Mouse (Mus musculus) hindbrain, embryonic 11.5 days (tissue): ENCODE results near the gene Tfpi2. TPM values are rescaled to one million over a fixed set of nuclear protein-coding genes. Genes with fewer than 3 reads are reported as not detected.

ENCODE experiments used
- ATAC-seq: fragments of 200-750 bp; cut with Nextera tagmentation; 2 replicates; pipeline ENCODE4 v1.8.0; 2017; ENCODE audit warnings: mild to moderate bottlenecking, moderate TSS enrichment, moderate library complexity; ENCODE audit not compliant: low FRiP score
- DNase-seq: peaks from one replicate; pipeline ENCODE4 v3.0.0-alpha.2; 2015; ENCODE audit warnings: low spot score
- H3K27ac ChIP-seq: fragments of 300-500 bp; sonication (generic); 2 replicates; pipeline ENCODE4 v1.5.1; 2014; ENCODE audit warnings: mild to moderate bottlenecking, low read depth, low read length
- H3K27me3 ChIP-seq: fragments of 300-500 bp; sonication (generic); 2 replicates; pipeline ENCODE4 v1.6.1; 2014; ENCODE audit warnings: mild to moderate bottlenecking, low read length, moderate library complexity, mixed read lengths; ENCODE audit not compliant: control insufficient read depth, insufficient read depth
- H3K36me3 ChIP-seq: fragments of 300-500 bp; sonication (generic); 2 replicates; pipeline ENCODE4 v1.6.1; 2014; ENCODE audit warnings: mild to moderate bottlenecking, low read length, moderate library complexity, mixed read lengths; ENCODE audit not compliant: control insufficient read depth, insufficient read depth
- H3K4me1 ChIP-seq: fragments of 300-500 bp; sonication (generic); replicated peaks from 2 replicates; pipeline ENCODE4 v1.6.1; 2014; ENCODE audit warnings: low read length, mixed read lengths; ENCODE audit not compliant: control insufficient read depth, insufficient read depth
- H3K4me2 ChIP-seq: fragments of 300-500 bp; sonication (generic); replicated peaks from 2 replicates; pipeline ENCODE4 v1.6.1; 2014; ENCODE audit warnings: mild to moderate bottlenecking, low read depth, low read length
- H3K4me3 ChIP-seq: fragments of 300-500 bp; sonication (generic); 2 replicates; pipeline ENCODE4 v1.5.1; 2014; ENCODE audit warnings: low read depth, low read length
- H3K9ac ChIP-seq: fragments of 300-500 bp; sonication (generic); 2 replicates; pipeline ENCODE4 v1.6.1; 2014; ENCODE audit warnings: low read depth, low read length
- H3K9me3 ChIP-seq: fragments of 300-500 bp; sonication (generic); 2 replicates; pipeline ENCODE4 v1.6.1; 2016; ENCODE audit warnings: low read length; ENCODE audit not compliant: control insufficient read depth
- WGBS: fragments of 180-500 bp; shearing (Covaris S2); extraction: QIAGEN DNeasy Blood & Tissue Kit; methylation state at CpG from one replicate; pipeline ENCODE4 v1.1.7; 2014; 5-methylcytosine and 5-hydroxymethylcytosine counted together
- polyA plus RNA-seq: library from polyadenylated mRNA; unstranded; fragments of >200 nt; fragmentation: Nextera tagmentation; extraction: Ambion mirVana; gene quantifications from 2 replicates; pipeline ENCODE4 v1.2.1, GENCODE M21; 2014

Gene Tfpi2
- polyA plus RNA-seq, 1 experiment from 2014 or later = 0.97 TPM

DNA sequence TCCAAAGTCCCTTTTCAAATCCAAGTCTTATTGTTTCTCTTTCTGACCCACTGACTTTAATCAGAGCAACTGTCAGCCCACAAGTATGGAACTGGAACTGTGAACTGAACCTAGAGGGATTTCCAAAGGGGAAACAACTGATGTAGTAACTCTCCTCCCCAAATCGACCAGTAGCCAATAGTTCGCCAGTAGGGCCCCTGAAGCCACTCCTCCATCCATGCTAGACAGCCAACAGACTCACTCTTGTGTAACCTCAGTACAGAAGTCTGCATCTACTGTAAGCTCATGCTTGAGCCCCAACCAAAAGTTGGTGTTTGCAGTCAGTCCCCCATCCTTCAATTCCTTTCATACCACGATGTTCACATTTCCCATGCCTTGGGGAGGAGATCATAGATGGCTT is 12.0 kb upstream of the Tfpi2 start:
- Histone ChIP-seq H3K9ac (no peak overlapping the region), H3K27me3 (no peaks in the 10 kb centered on the region), H3K4me1 (no peaks in the 10 kb centered on the region), H3K27ac (no peak overlapping the region), H3K4me3 (no peak overlapping the region), H3K9me3 (no peaks in the 10 kb centered on the region), H3K36me3 (no peaks in the 10 kb centered on the region), H3K4me2 (no peak overlapping the region)
- ATAC-seq (no peak), DNase-seq (no peak)
- WGBS = 77% methylated on average over 3 of the region's 3 CpGs

DNA sequence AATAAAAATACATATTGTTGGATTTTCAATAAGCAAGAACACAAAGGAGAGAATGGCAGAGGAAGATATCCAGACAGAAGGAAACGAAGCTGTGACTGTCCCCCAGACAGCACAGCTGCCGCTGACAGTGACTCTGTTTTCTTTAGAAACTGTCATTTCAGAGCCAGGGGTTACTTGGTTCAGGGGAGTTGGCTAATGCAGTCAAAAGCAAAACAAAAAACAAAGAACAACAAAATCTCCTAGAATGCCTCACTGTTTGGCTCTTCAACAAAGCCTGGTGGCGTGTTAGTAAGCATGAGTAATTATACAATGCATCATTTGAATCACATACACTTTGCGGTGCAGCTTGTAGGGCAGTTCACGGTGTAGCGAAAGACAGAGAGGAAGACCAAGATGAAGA is 10.6 kb upstream of the Tfpi2 start:
- no peak for DNase-seq
- Histone ChIP-seq H3K36me3 (no peaks in the 10 kb centered on the region), H3K27me3 (no peaks in the 10 kb centered on the region), H3K4me1 (no peaks in the 10 kb centered on the region), H3K9me3 (no peaks in the 10 kb centered on the region), H3K27ac (no peak overlapping the region), H3K9ac (no peak overlapping the region), H3K4me2 (no peak overlapping the region), H3K4me3 (no peak overlapping the region)
- ATAC-seq = no peak
- 51% methylated on average over 6 of the region's 6 CpGs for WGBS

DNA sequence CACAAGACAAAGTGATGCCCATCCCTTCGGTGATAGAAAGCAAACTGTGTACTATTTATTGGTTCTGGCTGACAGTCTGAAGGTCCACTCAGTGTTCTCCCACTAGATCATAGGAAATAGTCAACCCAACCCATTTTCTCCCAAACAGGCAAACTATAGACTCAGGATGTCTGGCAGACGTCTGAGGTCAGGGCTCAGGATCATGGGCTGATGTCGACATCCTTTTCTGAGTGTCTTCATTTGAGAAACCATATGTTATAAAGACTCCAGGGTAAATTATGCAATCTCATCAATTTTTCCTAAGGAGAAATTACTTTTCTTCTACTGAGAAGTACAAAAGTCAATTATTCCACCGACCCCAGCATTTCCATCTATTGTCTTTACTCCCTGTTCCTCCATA is 9.4 kb upstream of the Tfpi2 start:
- Histone ChIP-seq H3K9ac (no peak overlapping the region), H3K4me3 (no peak overlapping the region), H3K27ac (no peak overlapping the region), H3K4me1 (no peaks in the 10 kb centered on the region), H3K4me2 (no peak overlapping the region), H3K9me3 (no peaks in the 10 kb centered on the region), H3K27me3 (no peaks in the 10 kb centered on the region), H3K36me3 (no peaks in the 10 kb centered on the region)
- no peak for DNase-seq
- no peak for ATAC-seq
- 78% methylated on average over 4 of the region's 4 CpGs for WGBS

- Histone ChIP-seq H3K27ac (no peak within 1 kb of the TSS), H3K4me3 (no peak within 1 kb of the TSS), H3K9ac (no peak within 1 kb of the TSS), H3K4me2 (no peak within 1 kb of the TSS), H3K4me1 (no peaks in the 10 kb centered on the region; the same call in 1 of the 2 replicates), H3K9me3 (no peaks in the 10 kb centered on the region), H3K27me3 (no peaks in the 10 kb centered on the region), H3K36me3 (no peaks in the 10 kb centered on the region)
- DNase-seq (no peak), ATAC-seq (no peak)
- WGBS = 96% methylated on average over 6 of the region's 6 CpGs
These were observed 4.8 kb upstream of the Tfpi2 start, which contains the start of gene Gngt1 for GRCm38 (mm10) chr6:3993492-3993891. Gngt1 (plus strand) TSS chr6:3993792.

GRCm38 (mm10) chr6:3982661-3983284 is 5.9 kb downstream of the Tfpi2 start:
- H3K27me3 ChIP-seq = no peaks in the 10 kb centered on the region
- ATAC-seq (no peak), DNase-seq (no peak)
- H3K4me2 ChIP-seq = no peak overlapping the region
- H3K27ac ChIP-seq = no peak overlapping the region
- H3K9ac ChIP-seq = no peak overlapping the region
- H3K9me3 ChIP-seq = no peaks in the 10 kb centered on the region
- H3K4me1 ChIP-seq = no peaks in the 10 kb centered on the region
- H3K36me3 ChIP-seq = no peaks in the 10 kb centered on the region
- whole genome bisulfite sequencing = 88% methylated on average over 5 of the region's 5 CpGs
- H3K4me3 ChIP-seq = no peak overlapping the region

GRCm38 (mm10) chr6:3973679-3974078 is 15.0 kb downstream of the Tfpi2 start:
- H3K9ac ChIP-seq = no peak overlapping the region
- ATAC-seq = no peak
- H3K4me1 ChIP-seq = no peaks in the 10 kb centered on the region
- H3K9me3 ChIP-seq = no peaks in the 10 kb centered on the region
- no peak overlapping the region for H3K4me3 ChIP-seq
- no peaks in the 10 kb centered on the region for H3K36me3 ChIP-seq
- H3K4me2 ChIP-seq = no peak overlapping the region
- 78% methylated on average over 1 of the region's 1 CpGs for WGBS
- H3K27me3 ChIP-seq = no peaks in the 10 kb centered on the region
- no peak overlapping the region for H3K27ac ChIP-seq
- no peak for DNase-seq

DNA sequence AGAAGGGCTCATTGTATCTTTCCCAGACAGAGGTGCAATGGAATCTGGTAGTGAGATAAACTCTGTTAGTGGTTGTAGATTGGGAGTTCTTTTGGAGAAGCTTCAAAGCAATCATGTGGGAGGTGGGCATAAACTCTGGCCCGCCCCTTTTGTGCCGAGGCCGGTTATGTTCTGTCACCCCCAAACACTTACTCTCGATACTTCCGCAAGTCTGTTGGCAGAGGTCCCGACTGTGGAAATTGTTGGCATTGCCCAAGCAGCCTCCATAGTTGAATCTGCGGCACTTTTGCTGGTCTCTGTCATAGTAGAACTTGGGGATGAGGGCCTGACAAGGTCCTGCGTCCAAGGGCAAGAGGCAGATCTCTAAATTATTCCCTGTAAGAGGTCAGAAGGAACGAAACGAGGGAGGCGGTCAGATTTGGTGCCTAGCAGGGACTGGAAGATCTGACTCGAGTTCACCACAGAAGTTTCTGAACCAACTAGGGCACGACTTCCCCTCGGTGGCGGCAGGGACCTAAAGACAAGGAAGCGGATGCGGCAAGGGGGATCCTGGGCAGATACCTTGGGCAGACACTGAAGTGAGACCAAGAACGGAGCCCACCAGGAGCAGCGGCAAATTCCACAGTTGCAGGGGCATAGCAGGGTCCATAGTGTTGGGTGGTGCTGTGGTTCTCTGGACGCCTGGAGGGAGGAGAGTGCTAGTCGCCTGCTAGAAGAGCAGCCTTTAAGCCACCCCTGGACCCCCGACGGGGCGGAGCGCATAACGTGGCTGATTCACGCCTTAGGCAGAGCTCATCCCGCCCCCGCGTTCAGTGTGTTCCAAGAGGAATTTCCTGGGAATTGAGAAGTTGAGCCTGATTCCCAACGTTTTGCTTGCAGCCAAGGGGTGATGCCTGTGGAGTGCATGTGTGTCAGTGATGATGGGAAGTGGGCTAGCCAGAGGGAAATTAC is 20.8 kb downstream of the Tfpi2 start:
- Histone ChIP-seq H3K4me3 (no peak overlapping the region), H3K4me2 (no peak overlapping the region; the same call in 1 of the 2 replicates), H3K4me1 (no peaks in the 10 kb centered on the region), H3K9ac (no peak overlapping the region), H3K27me3 (no peaks in the 10 kb centered on the region), H3K9me3 (no peaks in the 10 kb centered on the region), H3K36me3 (no peaks in the 10 kb centered on the region), H3K27ac (no peak overlapping the region)
- no peak for ATAC-seq
- DNase-seq = peak; percentile 19
- 30% methylated on average over 31 of the region's 31 CpGs for WGBS

DNA sequence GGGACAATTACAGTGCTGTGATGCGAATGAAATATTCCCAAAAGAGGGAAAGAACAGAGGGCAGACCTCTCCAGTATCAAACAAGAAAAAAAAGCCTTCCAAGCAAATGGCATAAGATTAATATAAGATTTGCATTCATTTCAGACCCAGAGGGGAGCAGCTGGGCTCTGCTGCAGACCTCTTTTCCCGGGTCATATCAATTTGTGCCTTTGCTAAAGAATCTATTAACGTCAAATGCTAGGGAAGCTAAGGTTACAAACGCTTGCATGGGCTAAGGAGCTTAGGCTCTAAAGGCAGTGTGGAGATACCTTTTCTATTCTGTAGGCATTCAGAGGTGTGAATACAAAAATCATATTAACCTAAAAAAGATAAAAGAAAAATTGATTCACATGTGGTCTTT is 33.8 kb downstream of the Tfpi2 start:
- Histone ChIP-seq H3K36me3 (no peaks in the 10 kb centered on the region), H3K27me3 (no peaks in the 10 kb centered on the region), H3K27ac (no peak overlapping the region), H3K9me3 (no peaks in the 10 kb centered on the region), H3K4me2 (no peak overlapping the region), H3K9ac (no peak overlapping the region), H3K4me1 (no peaks in the 10 kb centered on the region), H3K4me3 (no peak overlapping the region)
- DNase-seq (no peak), ATAC-seq (peak; percentile 81)
- 48% methylated on average over 4 of the region's 4 CpGs for WGBS
